Mouse (Mus musculus) midbrain, embryonic 11.5 days (tissue): Measurements from ENCODE around the gene 4930524N10Rik. TPM values are rescaled to one million over a fixed set of nuclear protein-coding genes. Genes with fewer than 3 reads are reported as not detected.

Source experiments
- ATAC-seq: fragments of 200-750 bp; cut with Nextera tagmentation; 2 replicates; pipeline ENCODE4 v1.8.0; 2017; ENCODE audit warnings: moderate TSS enrichment, moderate library complexity; ENCODE audit not compliant: low FRiP score
- DNase-seq: peaks from one replicate; pipeline ENCODE4 v3.0.0; 2015; ENCODE audit warnings: low spot score; ENCODE audit errors: missing footprints
- H3K27ac ChIP-seq: fragments of 300-500 bp; sonication (generic); 2 replicates; pipeline ENCODE4 v1.5.1; 2014; ENCODE audit warnings: low read depth, low read length
- H3K27me3 ChIP-seq: fragments of 300-500 bp; sonication (generic); 2 replicates; pipeline ENCODE4 v1.6.1; 2014; ENCODE audit warnings: mild to moderate bottlenecking, low read length, moderate library complexity, mixed read lengths; ENCODE audit not compliant: control insufficient read depth, insufficient read depth
- H3K36me3 ChIP-seq: fragments of 300-500 bp; sonication (generic); 2 replicates; pipeline ENCODE4 v1.6.1; 2014; ENCODE audit warnings: mild to moderate bottlenecking, low read length, moderate library complexity, mixed read lengths; ENCODE audit not compliant: control insufficient read depth, insufficient read depth
- H3K4me1 ChIP-seq: fragments of 300-500 bp; sonication (generic); 2 replicates; pipeline ENCODE4 v1.6.1; 2014; ENCODE audit warnings: low read length; ENCODE audit not compliant: control insufficient read depth, insufficient read depth
- H3K4me2 ChIP-seq: fragments of 300-500 bp; sonication (generic); 2 replicates; pipeline ENCODE4 v1.6.1; 2014; ENCODE audit warnings: mild to moderate bottlenecking, moderate library complexity
- H3K4me3 ChIP-seq: fragments of 300-500 bp; sonication (generic); 2 replicates; pipeline ENCODE4 v1.5.1; 2014; ENCODE audit warnings: low read depth, low read length
- H3K9ac ChIP-seq: fragments of 300-500 bp; sonication (generic); 2 replicates; pipeline ENCODE4 v1.6.1; 2014; ENCODE audit warnings: low read length
- H3K9me3 ChIP-seq: fragments of 300-500 bp; sonication (generic); 2 replicates; pipeline ENCODE4 v1.6.1; 2016; ENCODE audit warnings: low read length; ENCODE audit not compliant: control insufficient read depth
- WGBS: fragments of 180-500 bp; shearing (Covaris S2); extraction: QIAGEN DNeasy Blood & Tissue Kit; methylation state at CpG from one replicate; pipeline ENCODE4 v1.1.7; 2014; 5-methylcytosine and 5-hydroxymethylcytosine counted together
- polyA plus RNA-seq: library from polyadenylated mRNA; unstranded; fragments of >200 nt; fragmentation: Nextera tagmentation; extraction: Ambion mirVana; gene quantifications from 2 replicates; pipeline ENCODE4 v1.2.1, GENCODE M21; 2014

4930524N10Rik gene
- polyA plus RNA-seq: not detected in 2 replicates

GRCm38 (mm10) chrX:154343292-154343691 lies at the start of gene 4930524N10Rik:
4930524N10Rik (minus strand) TSS chrX:154343392.
- no peak within 1 kb of the TSS for H3K4me3 ChIP-seq
- ATAC-seq (no peak), DNase-seq (no peak)
- H3K4me1 ChIP-seq: no peaks in the 10 kb centered on the region
- H3K36me3 ChIP-seq: no peaks in the 10 kb centered on the region
- no peak within 1 kb of the TSS for H3K4me2 ChIP-seq
- H3K9ac ChIP-seq: no peak within 1 kb of the TSS
- H3K27ac ChIP-seq: no peak within 1 kb of the TSS
- WGBS: 35% methylated on average over 1 of the region's 1 CpGs
- H3K9me3 ChIP-seq: no peaks in the 10 kb centered on the region
- no peaks in the 10 kb centered on the region for H3K27me3 ChIP-seq

GRCm38 (mm10) chrX:154350042-154350441 lies 6.8 kb upstream of the 4930524N10Rik start:
- DNase-seq: no peak
- no peaks in the 10 kb centered on the region for H3K27me3 ChIP-seq
- no peaks in the 10 kb centered on the region for H3K9me3 ChIP-seq
- no peaks in the 10 kb centered on the region for H3K4me1 ChIP-seq
- H3K36me3 ChIP-seq: no peaks in the 10 kb centered on the region
- no peak for ATAC-seq
- H3K9ac ChIP-seq: no peak overlapping the region
- no peak overlapping the region for H3K27ac ChIP-seq
- H3K4me2 ChIP-seq: no peak overlapping the region
- H3K4me3 ChIP-seq: no peak overlapping the region
- whole genome bisulfite sequencing: 74% methylated on average over 3 of the region's 3 CpGs

GRCm38 (mm10) chrX:154349302-154350041 lies 6.3 kb upstream of the 4930524N10Rik start:
- ATAC-seq (no peak), DNase-seq (no peak)
- no peaks in the 10 kb centered on the region for H3K27me3 ChIP-seq
- WGBS: 82% methylated on average over 7 of the region's 7 CpGs
- no peak overlapping the region for H3K27ac ChIP-seq
- H3K36me3 ChIP-seq: no peaks in the 10 kb centered on the region
- H3K4me1 ChIP-seq: no peaks in the 10 kb centered on the region
- no peak overlapping the region for H3K9ac ChIP-seq
- no peak overlapping the region for H3K4me2 ChIP-seq
- no peak overlapping the region for H3K4me3 ChIP-seq
- H3K9me3 ChIP-seq: no peaks in the 10 kb centered on the region

GRCm38 (mm10) chrX:154347933-154348332 lies 4.7 kb upstream of the 4930524N10Rik start:
- ATAC-seq (no peak), DNase-seq (no peak)
- H3K9ac ChIP-seq: no peak overlapping the region
- no peak overlapping the region for H3K4me2 ChIP-seq
- 85% methylated on average over 3 of the region's 3 CpGs for WGBS
- no peaks in the 10 kb centered on the region for H3K27me3 ChIP-seq
- H3K4me1 ChIP-seq: no peaks in the 10 kb centered on the region
- H3K36me3 ChIP-seq: no peaks in the 10 kb centered on the region
- H3K27ac ChIP-seq: no peak overlapping the region
- no peak overlapping the region for H3K4me3 ChIP-seq
- H3K9me3 ChIP-seq: no peaks in the 10 kb centered on the region

Other genes starting within 250 kb of the 4930524N10Rik start
- gene Gm15140, start 222.7 kb downstream of the 4930524N10Rik start, polyA plus RNA-seq: not detected in 2 replicates
- not detected in 2 replicates for gene Samt4, start 138.6 kb upstream of the 4930524N10Rik start, polyA plus RNA-seq
- not detected in 2 replicates for gene Samt2, start 236.0 kb upstream of the 4930524N10Rik start, polyA plus RNA-seq